In the genomic region with DNA sequence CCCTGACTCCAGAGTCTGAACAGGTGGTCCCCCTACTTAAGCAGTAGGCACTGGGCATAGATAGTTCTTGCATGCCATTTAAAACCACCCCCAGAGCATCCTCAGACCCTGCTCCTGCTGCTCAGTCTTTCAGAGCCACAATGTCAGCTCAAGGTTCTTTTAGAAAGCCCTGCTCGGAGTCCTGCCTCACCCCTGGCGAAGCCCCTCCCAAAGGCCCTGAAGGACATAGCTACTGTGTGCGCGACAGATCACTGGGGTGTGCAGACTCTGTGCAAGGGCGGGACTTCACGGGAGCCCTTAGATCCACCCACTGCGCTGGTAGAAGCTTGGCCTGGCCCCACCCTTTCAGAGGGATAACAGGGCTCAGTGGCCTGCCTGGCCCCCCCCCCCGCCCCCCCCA, we compare ENCODE assay signal across 9 mouse cellular contexts. TPM values are rescaled to one million over a fixed set of nuclear protein-coding genes. Genes with fewer than 3 reads are reported as not detected.
A peak's percentile ranks its signal among the peaks of the same experiment; 100 is the strongest.
DNase-seq lines count a peak whose midpoint lies in the region; ATAC-seq and TF ChIP-seq lines count a peak whose summit lies in the region.
"Had no signal": no experiment of that assay in that cellular context is flagged by ENCODE, and none has a peak within 500 bp of the region (broad histone marks: within the 10 kb centered on the region; RNA-seq: fewer than 3 reads in every experiment).

No protein-coding gene starts in this region.

- peak overlapping the region; percentile 38; the same call in 1 of the 2 replicates for H3K9ac ChIP-seq in midbrain, embryonic 16.5 days (ENCODE audit: low read depth, low read length)
- no peak overlapping the region for H3K9ac ChIP-seq in midbrain, embryonic 14.5 days (replicated peaks; ENCODE audit: low read length)
- peak overlapping the region; percentile 55; the same call in 1 of the 2 replicates for H3K9ac ChIP-seq in stomach, postnatal 0 days (ENCODE audit: low read length)

- no peak for TF ChIP-seq CTCF in stomach, postnatal 0 days (IDR thresholded peaks at IDR 0.05; ENCODE audit: low read depth)

- no peak overlapping the region for H3K4me2 ChIP-seq in midbrain, embryonic 16.5 days (ENCODE audit: low read length)
- no peak overlapping the region for H3K4me2 ChIP-seq in midbrain, embryonic 14.5 days (ENCODE audit: low read length)
- H3K4me2 ChIP-seq in stomach, postnatal 0 days (replicated peaks; ENCODE audit: low read depth): peak overlapping the region; percentile 63

- no peaks in the 10 kb centered on the region; the same call in 1 of the 2 replicates for H3K27me3 ChIP-seq in midbrain, embryonic 16.5 days (ENCODE audit: control insufficient read depth, insufficient read depth, low read depth, low read length)
- H3K27me3 ChIP-seq in midbrain, embryonic 14.5 days (ENCODE audit: control insufficient read depth, insufficient read depth, low read length): no peaks in the 10 kb centered on the region
- no peaks in the 10 kb centered on the region for H3K27me3 ChIP-seq in stomach, postnatal 0 days (ENCODE audit: control insufficient read depth, insufficient read depth, low read length)

- WGBS in midbrain, embryonic 16.5 days: 44% methylated on average over 7 of the region's 8 CpGs
- WGBS in midbrain, embryonic 14.5 days: 32% methylated on average over 8 of the region's 8 CpGs
- 31% methylated on average over 7 of the region's 8 CpGs for WGBS in stomach, postnatal 0 days

- no peak overlapping the region for H3K27ac ChIP-seq in midbrain, embryonic 16.5 days (ENCODE audit: low read length)
- H3K27ac ChIP-seq in midbrain, embryonic 14.5 days (replicated peaks; ENCODE audit: low read depth, low read length): no peak overlapping the region
- H3K27ac ChIP-seq in stomach, postnatal 0 days (replicated peaks): no peak overlapping the region
- H3K27ac ChIP-seq: limb, embryonic 15.5 days had no signal

- H3K9me3 ChIP-seq in midbrain, embryonic 16.5 days (replicated peaks; ENCODE audit: control insufficient read depth, low read length, poor library complexity, severe bottlenecking): no peaks in the 10 kb centered on the region
- no peaks in the 10 kb centered on the region for H3K9me3 ChIP-seq in midbrain, embryonic 14.5 days (ENCODE audit: control insufficient read depth, low read length)
- no peaks in the 10 kb centered on the region for H3K9me3 ChIP-seq in stomach, postnatal 0 days (ENCODE audit: control insufficient read depth, low read length)
- H3K9me3 ChIP-seq: limb, embryonic 15.5 days had no signal

- 0 out of 2 replicates have a peak, but pooled peaks have one; percentile 36 for ATAC-seq in midbrain, embryonic 16.5 days
- no peak for ATAC-seq in midbrain, embryonic 14.5 days (ENCODE audit: low FRiP score, low TSS enrichment)
- peak; percentile 48; the same call in 1 of the 2 replicates for ATAC-seq in stomach, postnatal 0 days (ENCODE audit: low FRiP score, low TSS enrichment)
- no peak for ATAC-seq in inflammation-experienced regulatory T-cells, adult 6 months

- H3K36me3 ChIP-seq in midbrain, embryonic 16.5 days (ENCODE audit: control insufficient read depth, insufficient read depth, low read length): peaks cover 31% of the 10 kb centered on the region; the same call in 1 of the 2 replicates
- H3K36me3 ChIP-seq in midbrain, embryonic 14.5 days (ENCODE audit: control insufficient read depth, insufficient read depth, low read length): peaks cover 80% of the 10 kb centered on the region
- H3K36me3 ChIP-seq in stomach, postnatal 0 days (ENCODE audit: control insufficient read depth, insufficient read depth, low read length): peaks cover 12% of the 10 kb centered on the region

- H3K4me3 ChIP-seq in midbrain, embryonic 16.5 days (ENCODE audit: low read depth, low read length): no peak overlapping the region
- no peak overlapping the region for H3K4me3 ChIP-seq in midbrain, embryonic 14.5 days (replicated peaks; ENCODE audit: low read depth, low read length)
- H3K4me3 ChIP-seq in stomach, postnatal 0 days (ENCODE audit: low read depth, low read length): no peak overlapping the region

- no peak for TF ChIP-seq EP300 in stomach, postnatal 0 days (optimal IDR thresholded peaks at IDR 0.05)

- peak; percentile 34 for DNase-seq in cerebellum, adult 9-10 months
- no peak for DNase-seq in cerebellum, postnatal 10 days
- DNase-seq in midbrain, embryonic 14.5 days: no peak
- peak; percentile 68 for DNase-seq in kidney, postnatal 14 days
- DNase-seq in stomach, postnatal 0 days (ENCODE audit: low spot score): peak; percentile 66
- no peak for DNase-seq in lung, postnatal 4 days

- peaks cover 6% of the 10 kb centered on the region; the same call in 1 of the 2 replicates for H3K4me1 ChIP-seq in midbrain, embryonic 16.5 days (ENCODE audit: control insufficient read depth, insufficient read depth, low read length)
- no peaks in the 10 kb centered on the region for H3K4me1 ChIP-seq in midbrain, embryonic 14.5 days (ENCODE audit: control insufficient read depth, insufficient read depth, low read length)
- peaks cover 3% of the 10 kb centered on the region; the same call in 1 of the 2 replicates for H3K4me1 ChIP-seq in stomach, postnatal 0 days (replicated peaks; ENCODE audit: control insufficient read depth, insufficient read depth)

RNA-seq across cellular contexts. Expression of gene Npb, which starts 1.0 kb away (rescaled TPM):
- not detected in 2 replicates for polyA plus RNA-seq in midbrain, embryonic 16.5 days (2015; fragmentation: Nextera tagmentation; extraction: Ambion mirVana)
- polyA plus RNA-seq in midbrain, embryonic 14.5 days (2014; fragmentation: Nextera tagmentation; extraction: Ambion mirVana): 0.77 and 0.82 TPM in 2 replicates
- 20.4 and 20.9 TPM in 2 replicates for polyA plus RNA-seq in stomach, postnatal 0 days (2015; fragmentation: Nextera tagmentation; extraction: Ambion mirVana)
- polyA plus RNA-seq in inflammation-experienced regulatory T-cells, adult 6 months (2017; shearing (Covaris generic)): 1 to 10 TPM in 1 of 3 experiments, under 1 TPM in 1, not detected in 1; 0.67 to 1.4 TPM

RNA-seq across cellular contexts. Expression of gene Pcyt2, which starts 8.5 kb away (rescaled TPM):
- polyA plus RNA-seq in midbrain, embryonic 16.5 days (2015; fragmentation: Nextera tagmentation; extraction: Ambion mirVana): 218 and 239 TPM in 2 replicates
- 148 and 181 TPM in 2 replicates for polyA plus RNA-seq in midbrain, embryonic 14.5 days (2014; fragmentation: Nextera tagmentation; extraction: Ambion mirVana)
- 73.7 and 79.0 TPM in 2 replicates for polyA plus RNA-seq in stomach, postnatal 0 days (2015; fragmentation: Nextera tagmentation; extraction: Ambion mirVana)
- polyA plus RNA-seq in inflammation-experienced regulatory T-cells, adult 6 months (2017; shearing (Covaris generic)): 100 to 1,000 TPM in 2 of 3 experiments, 10 to 100 TPM in 1; 66.1 to 124 (median 113) TPM

RNA-seq across cellular contexts. Expression of gene Anapc11, which starts 11.0 kb away (rescaled TPM):
- 189 and 196 TPM in 2 replicates for polyA plus RNA-seq in midbrain, embryonic 16.5 days (2015; fragmentation: Nextera tagmentation; extraction: Ambion mirVana)
- 210 and 266 TPM in 2 replicates for polyA plus RNA-seq in midbrain, embryonic 14.5 days (2014; fragmentation: Nextera tagmentation; extraction: Ambion mirVana)
- 121 and 126 TPM in 2 replicates for polyA plus RNA-seq in stomach, postnatal 0 days (2015; fragmentation: Nextera tagmentation; extraction: Ambion mirVana)
- polyA plus RNA-seq in inflammation-experienced regulatory T-cells, adult 6 months (2017; shearing (Covaris generic)): 100 to 1,000 TPM; 110 to 147 (median 129) TPM

RNA-seq across cellular contexts. Expression of gene Alyref, which starts 11.1 kb away (rescaled TPM):
- polyA plus RNA-seq in midbrain, embryonic 16.5 days (2015; fragmentation: Nextera tagmentation; extraction: Ambion mirVana): 194 and 223 TPM in 2 replicates
- 277 and 282 TPM in 2 replicates for polyA plus RNA-seq in midbrain, embryonic 14.5 days (2014; fragmentation: Nextera tagmentation; extraction: Ambion mirVana)
- 213 TPM in 2 replicates for polyA plus RNA-seq in stomach, postnatal 0 days (2015; fragmentation: Nextera tagmentation; extraction: Ambion mirVana)
- 10 to 100 TPM; 15.8 to 76.9 (median 47.7) TPM for polyA plus RNA-seq in inflammation-experienced regulatory T-cells, adult 6 months (2017; shearing (Covaris generic))

RNA-seq across cellular contexts. Expression of gene Sirt7, which starts 15.8 kb away (rescaled TPM):
- polyA plus RNA-seq in midbrain, embryonic 16.5 days (2015; fragmentation: Nextera tagmentation; extraction: Ambion mirVana): 39.3 and 46.2 TPM in 2 replicates
- polyA plus RNA-seq in midbrain, embryonic 14.5 days (2014; fragmentation: Nextera tagmentation; extraction: Ambion mirVana): 38.4 and 39.5 TPM in 2 replicates
- 36.1 and 42.2 TPM in 2 replicates for polyA plus RNA-seq in stomach, postnatal 0 days (2015; fragmentation: Nextera tagmentation; extraction: Ambion mirVana)
- 10 to 100 TPM; 55.1 to 61.4 (median 60.4) TPM for polyA plus RNA-seq in inflammation-experienced regulatory T-cells, adult 6 months (2017; shearing (Covaris generic))

Comparison
In these comparisons a context has a peak if more than half of its experiments do, and no peak if none do; other contexts are left out.
1. DNase-seq: peak in cerebellum, adult 9-10 months (single experiment), kidney, postnatal 14 days (single experiment) and stomach, postnatal 0 days (single experiment); none in cerebellum, postnatal 10 days (0 of 2), midbrain, embryonic 14.5 days (single experiment) and lung, postnatal 4 days (0 of 2).
2. ATAC-seq: peak in midbrain, embryonic 16.5 days (single experiment) and stomach, postnatal 0 days (single experiment); none in midbrain, embryonic 14.5 days (single experiment) and inflammation-experienced regulatory T-cells, adult 6 months (single experiment).